Mouse (Mus musculus) limb, embryonic 11.5 days (tissue): ENCODE measurements around the gene Micall1. TPM values are rescaled to one million over a fixed set of nuclear protein-coding genes. Genes with fewer than 3 reads are reported as not detected.

Experiments
- ATAC-seq: fragments of 200-750 bp; cut with Nextera tagmentation; 2 replicates; pipeline ENCODE4 v1.8.0; 2017; ENCODE audit warnings: low read depth; ENCODE audit not compliant: insufficient number of reproducible peaks, low FRiP score, low TSS enrichment
- DNase-seq: peaks from one replicate; pipeline ENCODE4 v3.0.0-alpha.2; 2015; ENCODE audit warnings: low spot score
- H3K27ac ChIP-seq: fragments of 300-500 bp; sonication (generic); replicated peaks from 2 replicates; pipeline ENCODE4 v1.5.1; 2014; ENCODE audit warnings: low read depth, mild to moderate bottlenecking, low read length
- H3K27me3 ChIP-seq: fragments of 300-500 bp; sonication (generic); 2 replicates; pipeline ENCODE4 v1.6.1; 2014; ENCODE audit warnings: mild to moderate bottlenecking, low read length, mixed read lengths; ENCODE audit not compliant: control insufficient read depth, insufficient read depth
- H3K36me3 ChIP-seq: fragments of 300-500 bp; sonication (generic); 2 replicates; pipeline ENCODE4 v1.6.1; 2014; ENCODE audit warnings: mild to moderate bottlenecking, low read length, moderate library complexity, mixed read lengths; ENCODE audit not compliant: control insufficient read depth, insufficient read depth
- H3K4me1 ChIP-seq: fragments of 300-500 bp; sonication (generic); 2 replicates; pipeline ENCODE4 v1.6.1; 2014; ENCODE audit warnings: low read length, mixed read lengths; ENCODE audit not compliant: control insufficient read depth, insufficient read depth
- H3K4me2 ChIP-seq: fragments of 300-500 bp; sonication (generic); 2 replicates; pipeline ENCODE4 v1.6.1; 2014; ENCODE audit warnings: low read depth, mild to moderate bottlenecking, moderate library complexity; ENCODE audit not compliant: severe bottlenecking
- H3K4me3 ChIP-seq: fragments of 300-500 bp; sonication (generic); 2 replicates; pipeline ENCODE4 v1.5.1; 2014; ENCODE audit warnings: low read depth, low read length
- H3K9ac ChIP-seq: fragments of 300-500 bp; sonication (generic); 2 replicates; pipeline ENCODE4 v1.6.1; 2014; ENCODE audit warnings: mild to moderate bottlenecking, low read length
- H3K9me3 ChIP-seq: fragments of 300-500 bp; sonication (generic); 2 replicates; pipeline ENCODE4 v1.6.1; 2016; ENCODE audit warnings: low read length; ENCODE audit not compliant: control insufficient read depth
- WGBS: fragments of 180-500 bp; shearing (Covaris S2); extraction: QIAGEN DNeasy Blood & Tissue Kit; methylation state at CpG from one replicate; pipeline ENCODE4 v1.1.7; 2014; 5-methylcytosine and 5-hydroxymethylcytosine counted together
- polyA plus RNA-seq: library from polyadenylated mRNA; unstranded; fragments of >200 nt; fragmentation: Nextera tagmentation; extraction: Ambion mirVana; gene quantifications from 2 replicates; pipeline ENCODE4 v1.2.1, GENCODE M21; 2014

Gene Micall1
- polyA plus RNA-seq, 1 experiment from 2014 or later, result 7.8 TPM

GRCm38 (mm10) chr15:79162822-79163221, 54.1 kb downstream of the Micall1 start:
- Histone ChIP-seq H3K27me3 (peaks cover 37% of the 10 kb centered on the region), H3K4me1 (no peaks in the 10 kb centered on the region), H3K27ac (no peak overlapping the region), H3K9ac (no peak overlapping the region), H3K36me3 (no peaks in the 10 kb centered on the region), H3K4me2 (no peak overlapping the region), H3K9me3 (no peaks in the 10 kb centered on the region), H3K4me3 (no peak overlapping the region)
- no peak for ATAC-seq
- peak; percentile 38 for DNase-seq
- WGBS, result 41% methylated on average over 14 of the region's 14 CpGs

GRCm38 (mm10) chr15:79164251-79164650, 55.6 kb downstream of the Micall1 start:
- no peak overlapping the region for H3K27ac ChIP-seq
- WGBS, result 3% methylated on average over 12 of the region's 15 CpGs
- DNase-seq (peak; percentile 40), ATAC-seq (no peak)
- H3K9ac ChIP-seq, result no peak overlapping the region
- H3K36me3 ChIP-seq, result no peaks in the 10 kb centered on the region
- no peaks in the 10 kb centered on the region for H3K4me1 ChIP-seq
- peaks cover 37% of the 10 kb centered on the region for H3K27me3 ChIP-seq
- 0 out of 2 replicates have a peak overlapping the region, but pooled peaks have one; percentile 21 for H3K4me2 ChIP-seq
- no peaks in the 10 kb centered on the region for H3K9me3 ChIP-seq
- H3K4me3 ChIP-seq, result peak overlapping the region; percentile 19

GRCm38 (mm10) chr15:79165140-79165539, 56.4 kb downstream of the Micall1 start, which contains the start of gene Sox10:
Sox10 (minus strand) TSS chr15:79165240.
- ATAC-seq, result no peak

GRCm38 (mm10) chr15:79166712-79167111, 58.0 kb downstream of the Micall1 start:
- H3K4me2 ChIP-seq, result no peak overlapping the region
- ATAC-seq, result no peak

More at GRCm38 (mm10) chr15:79165140-79165539, 56.4 kb downstream of the Micall1 start, which contains the start of gene Sox10:
- no peak for DNase-seq
- Histone ChIP-seq H3K36me3 (no peaks in the 10 kb centered on the region), H3K9me3 (no peaks in the 10 kb centered on the region), H3K4me1 (no peaks in the 10 kb centered on the region), H3K27me3 (peaks cover 37% of the 10 kb centered on the region), H3K9ac (no peak within 1 kb of the TSS), H3K27ac (no peak within 1 kb of the TSS), H3K4me3 (peak within 1 kb of the TSS; percentile 19), H3K4me2 (0 out of 2 replicates have a peak within 1 kb of the TSS, but pooled peaks have one; percentile 21)
- 52% methylated on average over 5 of the region's 5 CpGs for WGBS

GRCm38 (mm10) chr15:79176905-79177304, 68.2 kb downstream of the Micall1 start:
- no peaks in the 10 kb centered on the region for H3K27me3 ChIP-seq
- H3K4me3 ChIP-seq, result no peak overlapping the region
- H3K36me3 ChIP-seq, result no peaks in the 10 kb centered on the region
- no peaks in the 10 kb centered on the region for H3K9me3 ChIP-seq
- H3K9ac ChIP-seq, result no peak overlapping the region
- H3K27ac ChIP-seq, result no peak overlapping the region
- H3K4me1 ChIP-seq, result no peaks in the 10 kb centered on the region
- WGBS, result 63% methylated on average over 6 of the region's 6 CpGs
- no peak overlapping the region for H3K4me2 ChIP-seq
- DNase-seq (no peak), ATAC-seq (no peak)

More at GRCm38 (mm10) chr15:79166712-79167111, 58.0 kb downstream of the Micall1 start:
- H3K36me3 ChIP-seq, result no peaks in the 10 kb centered on the region
- peaks cover 37% of the 10 kb centered on the region for H3K27me3 ChIP-seq
- H3K27ac ChIP-seq, result no peak overlapping the region
- H3K9me3 ChIP-seq, result no peaks in the 10 kb centered on the region
- no peak overlapping the region for H3K4me3 ChIP-seq
- DNase-seq, result no peak
- no peaks in the 10 kb centered on the region for H3K4me1 ChIP-seq
- WGBS, result 32% methylated on average over 8 of the region's 8 CpGs
- H3K9ac ChIP-seq, result no peak overlapping the region

- Histone ChIP-seq H3K27ac (no peak overlapping the region), H3K9me3 (no peaks in the 10 kb centered on the region), H3K4me2 (no peak overlapping the region), H3K27me3 (no peaks in the 10 kb centered on the region), H3K36me3 (no peaks in the 10 kb centered on the region), H3K4me1 (no peaks in the 10 kb centered on the region), H3K9ac (no peak overlapping the region), H3K4me3 (no peak overlapping the region)
- DNase-seq, result no peak
- WGBS, result 91% methylated on average over 10 of the region's 10 CpGs
- no peak for ATAC-seq
Measured at GRCm38 (mm10) chr15:79185213-79185612, 76.5 kb downstream of the Micall1 start.

Other genes with a start within 250 kb of the Micall1 start
- 30.9 and 32.7 TPM in 2 replicates for gene Gga1, start 231.7 kb upstream of the Micall1 start, polyA plus RNA-seq
- gene Gm49510, start 209.2 kb upstream of the Micall1 start, polyA plus RNA-seq, result 0.92 and 1.0 TPM in 2 replicates
- 45.0 and 50.9 TPM in 2 replicates for gene Sh3bp1, start 209.1 kb upstream of the Micall1 start, polyA plus RNA-seq
- 38.2 and 39.6 TPM in 2 replicates for gene Pdxp, start 195.0 kb upstream of the Micall1 start, polyA plus RNA-seq
- gene Lgals1, start 182.2 kb upstream of the Micall1 start, polyA plus RNA-seq, result 567 and 570 TPM in 2 replicates
- 72.7 and 76.3 TPM in 2 replicates for gene Nol12, start 174.0 kb upstream of the Micall1 start, polyA plus RNA-seq
- gene Triobp, start 161.2 kb upstream of the Micall1 start, polyA plus RNA-seq, result 47.9 and 50.8 TPM in 2 replicates
- 271 and 369 TPM in 2 replicates for gene H1f0, start 80.4 kb upstream of the Micall1 start, polyA plus RNA-seq
- gene Galr3, start 67.0 kb upstream of the Micall1 start, polyA plus RNA-seq, result not detected in 2 replicates
- gene Ankrd54, start 46.0 kb upstream of the Micall1 start, polyA plus RNA-seq, result 56.7 and 63.2 TPM in 2 replicates
- gene Eif3l, start 33.7 kb upstream of the Micall1 start, polyA plus RNA-seq, result 275 and 280 TPM in 2 replicates
- gene Polr2f, start 32.1 kb downstream of the Micall1 start, polyA plus RNA-seq, result 354 and 385 TPM in 2 replicates
- gene 1700088E04Rik, start 32.4 kb downstream of the Micall1 start, polyA plus RNA-seq, result 4.5 and 5.1 TPM in 2 replicates
- 3.5 and 3.9 TPM in 2 replicates for gene Sox10, start 56.3 kb downstream of the Micall1 start, polyA plus RNA-seq
- 23.6 and 25.0 TPM in 2 replicates for gene Pick1, start 120.3 kb downstream of the Micall1 start, polyA plus RNA-seq
- 0.43 and 0.47 TPM in 2 replicates for gene Gm49486, start 120.5 kb downstream of the Micall1 start, polyA plus RNA-seq
- gene Slc16a8, start 145.9 kb downstream of the Micall1 start, polyA plus RNA-seq, result not detected in 2 replicates
- 0.88 and 3.3 TPM in 2 replicates for gene Baiap2l2, start 176.6 kb downstream of the Micall1 start, polyA plus RNA-seq
- gene Pla2g6, start 219.5 kb downstream of the Micall1 start, polyA plus RNA-seq, result 10.8 and 11.3 TPM in 2 replicates
- gene Maff, start 237.7 kb downstream of the Micall1 start, polyA plus RNA-seq, result 2.2 and 2.6 TPM in 2 replicates